Mouse (Mus musculus) T-helper 2 cell (primary cell): ENCODE results near the gene Pvalb.

Source experiments
- in situ Hi-C: fragments of 300-600 bp; cut with MboI, MseI; formaldehyde crosslinking; loops from one replicate; pipeline ENCODE4 v1.15.1; 2025; ENCODE audit warnings: high pct_unique_total_duplicates

Pvalb gene

GRCm38 (mm10) chr15:78206312-78206711, at the start of gene Pvalb:
Gene Pvalb, minus strand, starts transcription at chr15:78206400.
- in situ Hi-C loops: no loop called here

GRCm38 (mm10) chr15:78254751-78255150, 48.6 kb upstream of the Pvalb start:
- in situ Hi-C loops: loop anchor here (5.0 kb wide), 2 partner anchors 88 to 288 kb away; partner anchors contain the start of gene Sstr3

- in situ Hi-C loops: loop anchor here (5.0 kb wide), 1 partner anchor 66 kb away; no protein-coding TSS in a partner anchor
Measured at GRCm38 (mm10) chr15:78248410-78248809, 42.2 kb upstream of the Pvalb start.

GRCm38 (mm10) chr15:78247659-78248058, 41.5 kb upstream of the Pvalb start:
- in situ Hi-C loops: loop anchor here (5.0 kb wide), 1 partner anchor 65 kb away; no protein-coding TSS in a partner anchor

GRCm38 (mm10) chr15:78246143-78247116, 40.2 kb upstream of the Pvalb start:
- in situ Hi-C loops: loop anchor here (5.0 kb wide), 1 partner anchor 64 kb away; no protein-coding TSS in a partner anchor

- in situ Hi-C loops: loop anchor here (5.0 kb wide), 1 partner anchor 63 kb away; no protein-coding TSS in a partner anchor
Measured at GRCm38 (mm10) chr15:78244695-78245492, 38.7 kb upstream of the Pvalb start, which contains the start of gene Ncf4. Gene Ncf4, plus strand, starts transcription at chr15:78244801.

- in situ Hi-C loops: no loop called here
Measured at GRCm38 (mm10) chr15:78243774-78244173, 37.6 kb upstream of the Pvalb start.

- in situ Hi-C loops: no loop called here
Measured at GRCm38 (mm10) chr15:78243061-78243460, 36.9 kb upstream of the Pvalb start.

GRCm38 (mm10) chr15:78241335-78241734, 35.1 kb upstream of the Pvalb start:
- in situ Hi-C loops: no loop called here

GRCm38 (mm10) chr15:78239956-78240617, 33.9 kb upstream of the Pvalb start:
- in situ Hi-C loops: no loop called here

GRCm38 (mm10) chr15:78239453-78239852, 33.3 kb upstream of the Pvalb start:
- in situ Hi-C loops: no loop called here

- in situ Hi-C loops: no loop called here
Measured at GRCm38 (mm10) chr15:78234823-78235509, 28.8 kb upstream of the Pvalb start.

GRCm38 (mm10) chr15:78231346-78232331, 25.4 kb upstream of the Pvalb start:
- in situ Hi-C loops: no loop called here

- in situ Hi-C loops: no loop called here
Measured at GRCm38 (mm10) chr15:78227816-78228215, 21.6 kb upstream of the Pvalb start.

GRCm38 (mm10) chr15:78215269-78215668, 9.1 kb upstream of the Pvalb start:
- in situ Hi-C loops: loop anchor here (10.0 kb wide), 1 partner anchor 430 kb away; no protein-coding TSS in a partner anchor

- in situ Hi-C loops: loop anchor here (10.0 kb wide), 1 partner anchor 433 kb away; no protein-coding TSS in a partner anchor
Measured at GRCm38 (mm10) chr15:78211367-78211766, 5.2 kb upstream of the Pvalb start.

- in situ Hi-C loops: loop anchor here (10.0 kb wide), 1 partner anchor 435 kb away; no protein-coding TSS in a partner anchor
Measured at GRCm38 (mm10) chr15:78210203-78210602, 4.0 kb upstream of the Pvalb start.

GRCm38 (mm10) chr15:78205192-78205591, 1.0 kb downstream of the Pvalb start:
- in situ Hi-C loops: no loop called here
